Mouse (Mus musculus) C2C12 (cell line): Measurements from ENCODE around the gene Tmem234.

Source experiments
- CEBPB ChIP-seq: IDR thresholded peaks from one replicate; pipeline ENCODE4 v1.6.1; 2011; ENCODE audit warnings: low read depth, mild to moderate bottlenecking, control low read depth, moderate library complexity
- CTCF ChIP-seq: IDR thresholded peaks from one replicate; pipeline ENCODE4 v1.5.1; 2011; ENCODE audit not compliant: control insufficient read depth, insufficient read depth, insufficient read length
- FOSL1 ChIP-seq: IDR thresholded peaks from one replicate; pipeline ENCODE4 v1.8.0; 2011; ENCODE audit warnings: mild to moderate bottlenecking, low read length; ENCODE audit not compliant: poor library complexity, insufficient read depth, severe bottlenecking
- MAX ChIP-seq: IDR thresholded peaks from one replicate; pipeline ENCODE4 v1.6.1; 2011; ENCODE audit warnings: mild to moderate bottlenecking, control low read depth
- MYOD1 ChIP-seq: IDR thresholded peaks from one replicate; pipeline ENCODE4 v1.6.1; 2011; ENCODE audit warnings: low read depth; ENCODE audit not compliant: control insufficient read depth, insufficient read length
- MYOG ChIP-seq: IDR thresholded peaks from one replicate; pipeline ENCODE4 v1.6.1; 2011; ENCODE audit not compliant: control insufficient read depth, insufficient read length; ENCODE audit errors: extremely low read depth
- USF1 ChIP-seq: IDR thresholded peaks from one replicate; pipeline ENCODE4 v1.6.1; 2011; ENCODE audit warnings: low read depth, mild to moderate bottlenecking, control low read depth, moderate library complexity

- TF ChIP-seq CTCF (no peak), MYOG (no peak), CEBPB (no peak), FOSL1 (no peak), USF1 (no peak), MAX (no peak), MYOD1 (no peak)
Observed at GRCm38 (mm10) chr4:129584884-129585608, 15.4 kb upstream of the Tmem234 start.
